Mouse (Mus musculus): Measurements from ENCODE around the gene Sdc3. TPM values are rescaled to one million over a fixed set of nuclear protein-coding genes. Genes with fewer than 3 reads are reported as not detected.
A peak's percentile ranks its signal among the peaks of the same experiment; 100 is the strongest.

Gene Sdc3
- total RNA-seq, 1 experiment from 2014 or later: 2.8 TPM

DNA sequence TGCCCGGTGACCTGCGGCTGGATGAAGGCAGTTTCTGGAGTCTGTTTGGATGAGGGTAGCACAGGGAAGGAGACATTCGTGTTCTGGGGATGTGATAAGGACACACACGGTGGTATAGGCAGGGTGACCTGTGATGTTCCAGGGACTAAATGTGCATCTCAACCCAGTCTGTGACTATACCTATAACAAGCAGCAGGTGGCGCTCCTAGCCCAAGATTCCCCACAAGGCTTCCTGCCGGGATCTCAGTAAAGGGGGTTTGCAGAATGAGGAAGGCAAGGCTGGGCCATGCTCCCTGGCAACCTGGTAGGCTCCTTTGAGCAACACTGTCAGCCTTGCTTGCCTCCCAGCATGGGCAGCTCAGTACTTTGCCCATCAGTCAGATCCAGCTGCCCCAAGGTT is 2.2 kb upstream of the Sdc3 start:
- peak; percentile 53; the same call in 1 of the 2 replicates for ATAC-seq (ENCODE audit: extremely low read depth, insufficient number of reproducible peaks, low FRiP score, poor library complexity, severe bottlenecking)

DNA sequence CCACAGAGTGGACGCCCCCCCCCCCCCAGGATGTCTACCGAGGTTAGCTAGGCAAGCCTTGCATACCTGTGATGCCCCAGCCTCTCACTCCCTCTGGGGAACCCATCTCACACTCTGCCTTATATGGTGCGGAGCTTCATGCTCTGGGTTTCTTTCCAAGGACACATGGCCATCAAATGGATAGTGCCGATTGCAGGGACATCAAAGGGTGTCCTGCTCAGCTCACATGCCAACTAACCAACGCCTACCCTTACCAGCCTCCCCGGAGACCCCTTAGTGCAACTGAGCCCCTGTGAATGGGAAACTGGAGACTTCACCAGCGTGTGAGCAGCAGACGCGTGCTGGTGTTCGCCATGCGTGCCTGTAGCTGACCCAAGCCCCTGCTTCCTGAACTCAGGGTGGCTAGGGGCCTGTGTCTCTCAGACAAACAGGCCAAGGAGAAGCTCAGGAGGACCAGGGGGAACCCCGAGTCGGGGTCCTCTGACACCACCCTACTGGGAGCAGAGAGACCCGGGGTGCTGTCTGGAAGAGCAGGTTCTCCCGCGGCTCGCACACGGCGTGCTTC is 444 bp upstream of the Sdc3 start:
- no peak for ATAC-seq (ENCODE audit: extremely low read depth, insufficient number of reproducible peaks, low FRiP score, poor library complexity, severe bottlenecking)

DNA sequence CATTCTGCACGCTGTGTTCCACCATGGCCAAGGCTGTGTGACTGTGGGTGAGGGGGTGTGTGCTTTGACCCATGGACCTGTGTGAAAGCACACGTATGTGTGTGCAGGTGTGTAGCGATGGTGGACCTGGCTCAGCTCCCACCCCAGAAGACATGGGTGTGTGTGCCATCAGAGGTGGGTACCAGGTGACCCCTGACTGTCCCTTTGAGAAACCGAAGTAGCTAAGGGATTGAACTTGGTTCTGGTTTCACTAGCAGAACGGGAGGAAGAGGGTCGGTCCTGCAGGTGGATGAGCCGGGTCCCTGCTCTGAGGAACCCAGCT is 804 bp downstream of the Sdc3 start:
- no peak for ATAC-seq (ENCODE audit: extremely low read depth, insufficient number of reproducible peaks, low FRiP score, poor library complexity, severe bottlenecking)

DNA sequence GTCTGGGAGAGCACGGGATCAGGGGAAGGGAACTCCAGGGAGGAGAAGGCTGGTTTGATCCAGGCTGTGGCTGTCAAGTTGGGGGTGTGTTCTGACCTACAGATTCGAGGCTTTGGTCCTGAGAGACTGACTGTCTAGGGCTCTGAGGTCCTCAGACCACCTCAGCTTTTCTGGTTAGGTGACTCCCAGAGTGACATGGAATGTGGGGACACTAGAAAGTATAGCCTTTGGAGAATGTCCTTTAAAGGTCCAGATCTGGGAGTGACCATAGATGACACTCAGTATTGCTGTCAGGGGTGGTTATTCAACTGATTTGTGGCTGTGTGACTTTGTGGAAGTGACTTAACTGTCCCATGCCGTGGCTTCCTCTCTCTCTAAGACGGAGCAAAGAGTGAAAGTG is 2.4 kb downstream of the Sdc3 start:
- no peak for ATAC-seq (ENCODE audit: extremely low read depth, insufficient number of reproducible peaks, low FRiP score, poor library complexity, severe bottlenecking)

DNA sequence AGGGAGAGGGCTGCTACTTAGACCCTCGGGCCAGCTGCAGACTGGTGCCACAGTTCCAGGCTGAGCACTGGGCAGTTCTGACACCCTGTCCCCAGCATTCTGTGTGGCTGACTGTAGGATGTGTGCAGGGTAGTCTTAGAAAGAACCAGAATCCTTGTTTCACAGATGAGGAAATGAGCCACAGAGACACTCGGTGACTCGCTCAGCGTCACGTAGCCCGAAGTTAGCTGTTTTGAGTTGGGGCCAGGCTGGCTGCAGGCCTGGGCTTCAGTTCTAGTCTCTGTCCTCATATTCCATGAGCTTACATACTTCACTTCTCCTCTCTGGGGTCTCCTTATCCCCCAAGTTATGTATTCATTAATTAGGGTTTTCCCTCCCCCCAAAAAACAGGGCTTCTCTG is 3.6 kb downstream of the Sdc3 start:
- ATAC-seq (ENCODE audit: extremely low read depth, insufficient number of reproducible peaks, low FRiP score, poor library complexity, severe bottlenecking): no peak

DNA sequence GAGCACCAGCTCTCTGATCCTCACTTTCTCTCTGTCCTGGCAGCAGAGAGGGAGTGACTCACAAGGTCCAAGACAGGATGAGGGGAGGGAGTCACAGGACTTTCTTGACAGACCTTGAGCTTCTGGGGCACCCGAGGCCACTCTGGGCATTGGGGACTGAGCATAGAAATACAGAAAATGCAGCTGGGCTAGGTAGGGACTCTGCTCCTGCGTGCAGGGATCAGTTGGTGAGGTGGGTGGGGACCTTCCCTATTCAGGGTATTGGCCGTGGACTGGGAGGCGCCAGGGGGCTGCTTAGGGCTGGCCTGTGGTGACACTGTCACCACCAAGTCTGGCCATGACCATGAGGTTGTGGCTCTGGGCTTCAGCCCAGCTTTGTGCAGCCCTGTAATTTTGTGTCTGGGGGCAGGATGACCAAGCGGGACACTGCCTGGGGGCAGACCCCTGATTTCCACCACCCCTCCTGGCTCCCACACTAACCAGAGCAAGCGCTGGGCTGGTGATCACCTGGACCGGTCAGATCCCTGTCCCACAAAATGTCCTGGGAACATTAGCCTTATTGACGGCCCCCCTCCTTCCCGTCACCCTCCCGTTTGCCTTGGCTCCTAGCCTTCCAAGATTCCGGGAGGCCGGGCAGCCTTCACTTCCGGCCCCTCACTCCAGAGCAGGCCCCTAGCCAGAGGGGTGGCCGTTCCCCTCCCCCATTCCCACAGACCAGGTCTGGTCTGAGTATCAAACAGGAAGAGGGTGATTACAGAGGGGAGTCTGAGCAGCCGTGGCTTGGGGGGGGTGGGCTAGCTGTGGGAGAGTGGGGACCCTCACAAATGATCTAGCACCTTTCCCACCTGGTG is 5.1 kb downstream of the Sdc3 start:
- no peak for ATAC-seq (ENCODE audit: extremely low read depth, insufficient number of reproducible peaks, low FRiP score, poor library complexity, severe bottlenecking)

DNA sequence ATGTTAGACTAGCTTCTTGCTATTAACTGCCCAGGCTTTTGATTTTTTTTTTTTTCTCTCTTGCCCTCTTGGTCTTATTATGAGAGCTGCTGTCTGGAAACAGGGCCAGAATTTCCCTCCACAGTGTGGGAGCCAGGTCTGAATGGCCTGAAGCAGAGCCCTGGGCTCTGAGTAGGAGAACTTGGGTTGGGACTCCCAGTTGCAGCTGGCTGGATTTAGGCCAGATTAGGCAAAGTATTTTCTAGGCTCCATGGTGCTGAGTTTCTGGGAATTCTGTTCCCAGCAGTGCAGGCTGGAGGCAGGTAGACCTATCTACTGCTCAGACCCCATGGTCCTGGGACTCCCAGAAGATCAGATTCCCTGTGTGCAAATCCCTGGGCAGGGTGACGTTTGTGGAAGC is 6.1 kb downstream of the Sdc3 start:
- no peak for ATAC-seq (ENCODE audit: extremely low read depth, insufficient number of reproducible peaks, low FRiP score, poor library complexity, severe bottlenecking)

DNA sequence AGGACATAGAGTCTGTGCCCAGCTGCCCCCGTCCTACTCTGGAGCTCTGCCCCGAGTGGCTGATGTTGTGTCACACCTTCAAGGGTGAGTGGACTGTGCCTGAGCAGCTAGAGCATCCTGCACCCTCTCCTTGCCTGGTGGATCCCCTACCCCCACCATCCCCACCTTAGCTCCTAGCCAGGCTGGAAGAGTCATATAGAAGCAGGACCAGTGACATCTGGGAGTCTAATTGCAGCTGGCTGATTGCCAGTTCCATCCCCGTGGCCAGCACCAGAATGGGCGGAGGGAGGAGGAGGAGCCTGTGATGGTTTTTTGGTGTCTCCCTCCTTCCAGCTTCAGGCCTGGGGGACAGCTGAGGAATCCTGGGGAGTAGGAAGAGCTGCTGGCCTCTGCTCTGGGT is 6.8 kb downstream of the Sdc3 start:
- ATAC-seq (ENCODE audit: extremely low read depth, insufficient number of reproducible peaks, low FRiP score, poor library complexity, severe bottlenecking): no peak

DNA sequence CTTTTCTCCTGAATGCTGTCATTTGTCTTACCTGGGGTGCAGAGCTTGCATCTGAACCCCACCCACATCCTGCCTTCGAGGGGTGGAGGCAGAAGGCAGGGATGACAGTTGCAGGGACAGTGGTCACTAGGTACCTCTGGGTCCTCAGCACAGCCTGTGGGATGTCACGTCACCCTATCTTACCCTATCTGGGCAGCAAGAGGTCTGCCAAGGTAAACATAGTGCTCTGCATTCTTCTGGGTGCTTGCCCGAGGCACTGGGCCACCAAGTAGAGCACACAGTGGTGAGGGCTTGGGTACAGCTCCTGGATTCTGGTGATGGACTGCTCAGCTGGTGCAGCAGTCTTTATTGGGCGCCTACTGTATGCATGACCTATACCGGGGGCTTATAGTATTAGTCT is 7.2 kb downstream of the Sdc3 start:
- no peak for ATAC-seq (ENCODE audit: extremely low read depth, insufficient number of reproducible peaks, low FRiP score, poor library complexity, severe bottlenecking)

DNA sequence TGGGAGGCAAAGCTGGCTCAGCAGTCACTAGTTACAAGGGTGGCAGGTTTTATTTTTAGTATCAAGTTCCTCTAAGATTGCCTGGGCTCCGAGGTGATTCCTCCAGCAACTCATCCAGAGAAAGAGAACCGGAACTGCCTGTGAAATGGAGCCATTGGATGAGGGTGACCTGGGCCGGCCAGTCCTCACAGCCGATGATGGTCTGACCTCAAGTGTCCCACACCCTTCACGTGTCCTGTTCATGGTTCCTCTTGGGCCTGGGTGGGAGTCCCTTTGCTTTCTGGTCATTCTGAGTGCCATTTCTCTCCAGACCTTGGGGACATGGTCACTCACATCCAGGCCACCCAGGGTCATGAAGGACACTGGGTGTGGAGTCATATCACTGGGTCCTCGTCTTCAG is 7.8 kb downstream of the Sdc3 start:
- ATAC-seq (ENCODE audit: extremely low read depth, insufficient number of reproducible peaks, low FRiP score, poor library complexity, severe bottlenecking): no peak

DNA sequence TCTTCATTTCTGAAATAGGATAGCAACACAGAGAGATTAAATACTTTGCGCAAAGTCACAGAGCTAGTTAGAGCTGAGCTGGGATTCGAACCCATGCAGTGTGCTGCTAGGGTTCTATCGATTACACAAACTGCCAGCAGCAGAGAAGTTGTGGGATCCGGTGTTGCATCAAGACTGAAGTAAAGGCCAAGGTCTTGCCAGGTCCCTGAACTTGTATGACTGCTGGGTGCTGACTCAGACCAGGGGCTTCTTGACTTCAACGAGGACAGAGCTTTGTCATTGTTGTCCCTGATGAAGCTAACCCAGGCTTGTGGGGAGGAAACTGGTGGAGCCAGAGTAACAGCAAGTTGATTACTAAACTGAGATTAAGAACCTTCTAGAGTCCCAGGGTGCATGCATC is 8.9 kb downstream of the Sdc3 start:
- no peak for ATAC-seq (ENCODE audit: extremely low read depth, insufficient number of reproducible peaks, low FRiP score, poor library complexity, severe bottlenecking)

DNA sequence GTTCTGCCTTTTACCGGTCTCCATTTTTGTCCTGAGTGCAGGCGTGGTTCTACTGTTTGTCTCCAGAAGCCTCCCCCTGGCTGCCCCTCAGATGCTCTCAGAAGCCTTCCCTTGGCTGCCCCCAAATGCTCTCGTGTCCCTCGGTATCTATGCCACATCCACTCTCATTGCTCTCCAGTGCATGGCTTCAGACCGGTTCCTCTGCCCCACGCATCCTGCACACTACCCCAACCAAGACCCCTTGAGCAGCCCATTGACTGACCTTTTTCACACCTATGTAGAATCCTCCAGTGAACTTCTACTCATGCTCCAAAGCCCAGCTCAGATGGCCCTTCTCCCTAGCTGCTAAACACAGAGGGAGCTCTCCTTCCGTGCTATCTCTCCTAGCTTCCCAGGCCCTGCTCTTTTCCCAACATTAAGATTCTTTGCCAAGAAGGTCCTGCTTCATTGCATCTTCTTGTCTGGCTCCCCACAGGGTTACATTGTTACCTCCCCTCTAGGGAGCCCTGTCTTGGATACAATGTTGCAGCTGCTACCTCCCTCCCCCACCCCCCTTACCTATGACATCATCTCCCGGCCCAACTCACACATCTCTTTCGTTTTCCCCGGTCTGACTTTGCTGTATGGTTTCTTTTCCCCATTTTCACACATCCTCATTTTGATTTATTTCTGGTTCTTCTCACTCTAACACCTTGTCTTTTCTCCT is 9.4 kb downstream of the Sdc3 start:
- ATAC-seq (ENCODE audit: extremely low read depth, insufficient number of reproducible peaks, low FRiP score, poor library complexity, severe bottlenecking): peak; percentile 47; the same call in 1 of the 2 replicates

DNA sequence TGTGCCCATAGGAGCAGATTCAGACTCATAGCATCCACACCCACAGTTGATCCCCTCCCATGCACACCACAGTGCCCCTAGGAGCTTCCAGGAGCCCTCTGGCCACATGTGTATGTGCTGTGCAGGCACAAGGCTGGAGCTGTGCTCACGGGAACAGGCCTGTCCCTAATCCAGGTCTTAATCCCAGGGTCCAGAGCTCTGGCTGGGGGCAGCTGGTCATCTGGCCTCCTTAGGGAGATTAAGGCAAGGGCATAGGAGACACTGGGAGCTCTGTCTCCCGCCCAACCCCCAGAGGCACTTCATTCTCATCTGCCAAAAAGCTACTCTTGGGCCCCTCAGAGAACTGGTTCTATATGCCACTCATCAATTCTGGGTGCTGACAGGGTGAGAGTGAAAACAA is 11.3 kb downstream of the Sdc3 start:
- ATAC-seq (ENCODE audit: extremely low read depth, insufficient number of reproducible peaks, low FRiP score, poor library complexity, severe bottlenecking): no peak

DNA sequence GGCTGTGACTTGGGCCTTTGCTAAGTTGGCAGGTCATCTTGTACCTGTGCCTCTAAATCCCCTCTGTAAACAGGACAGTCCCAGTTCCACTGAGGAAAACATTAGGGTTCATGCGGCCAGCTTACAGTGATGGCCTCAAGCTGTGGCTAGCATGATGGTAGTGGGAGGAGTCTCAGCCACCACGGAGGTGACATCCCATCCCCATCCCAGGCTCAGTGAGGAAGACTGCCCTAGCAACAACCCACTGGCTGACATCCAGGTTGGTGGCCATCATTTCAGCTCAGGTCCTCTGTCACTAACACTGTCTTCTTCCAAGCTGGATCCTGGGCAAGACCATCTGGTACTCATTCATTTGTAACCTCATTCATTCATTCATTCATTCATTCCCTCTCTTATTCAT is 12.0 kb downstream of the Sdc3 start:
- ATAC-seq (ENCODE audit: extremely low read depth, insufficient number of reproducible peaks, low FRiP score, poor library complexity, severe bottlenecking): no peak

DNA sequence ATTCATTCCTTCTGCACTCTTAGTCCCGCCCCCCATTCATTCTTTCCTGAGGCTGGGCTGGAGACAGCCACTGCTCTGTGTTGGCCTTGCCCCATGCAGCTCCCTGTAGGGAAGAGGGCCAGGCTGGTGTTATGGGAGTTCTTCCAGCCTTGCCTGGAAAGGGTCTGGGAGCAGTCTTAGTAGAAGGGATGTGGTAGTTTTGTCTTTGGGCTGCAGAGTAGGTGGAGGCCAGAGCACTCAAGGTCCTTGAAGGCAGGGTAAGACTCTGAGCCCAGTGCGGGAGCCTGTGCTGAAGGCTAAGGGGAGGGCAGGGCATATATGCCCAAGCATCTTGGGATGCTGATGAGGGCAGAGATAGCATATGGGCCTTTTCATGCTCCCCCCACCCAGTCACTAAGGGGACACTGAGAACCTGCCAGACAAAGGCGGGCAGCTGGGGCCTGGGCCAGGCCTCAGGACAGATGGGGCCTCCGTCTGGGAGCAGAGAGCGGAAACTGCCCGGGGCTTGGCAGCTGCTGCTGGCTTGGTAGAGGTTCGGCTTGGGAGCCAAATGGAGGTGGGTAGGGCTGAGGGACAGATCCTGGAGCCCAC is 12.5 kb downstream of the Sdc3 start:
- no peak for ATAC-seq (ENCODE audit: extremely low read depth, insufficient number of reproducible peaks, low FRiP score, poor library complexity, severe bottlenecking)

DNA sequence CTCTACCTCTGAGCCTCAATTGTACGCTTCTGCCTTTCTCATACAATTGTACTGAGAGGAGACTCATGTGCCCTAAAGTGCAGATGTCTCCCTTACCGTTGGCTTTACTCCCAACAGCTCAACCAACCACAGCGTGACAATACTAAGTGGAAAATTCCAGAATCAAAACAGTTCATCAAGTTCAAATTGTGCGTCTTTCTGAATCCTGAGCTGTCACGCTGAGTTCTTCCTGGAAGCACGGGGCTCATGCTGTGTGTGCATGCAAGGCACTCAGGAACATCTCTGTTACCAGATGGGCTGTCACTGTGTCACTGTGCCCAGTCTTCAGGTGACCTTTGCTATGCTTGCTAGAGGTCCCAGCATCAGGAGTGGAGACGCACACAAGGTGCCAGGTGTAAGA is 13.4 kb downstream of the Sdc3 start:
- no peak for ATAC-seq (ENCODE audit: extremely low read depth, insufficient number of reproducible peaks, low FRiP score, poor library complexity, severe bottlenecking)

DNA sequence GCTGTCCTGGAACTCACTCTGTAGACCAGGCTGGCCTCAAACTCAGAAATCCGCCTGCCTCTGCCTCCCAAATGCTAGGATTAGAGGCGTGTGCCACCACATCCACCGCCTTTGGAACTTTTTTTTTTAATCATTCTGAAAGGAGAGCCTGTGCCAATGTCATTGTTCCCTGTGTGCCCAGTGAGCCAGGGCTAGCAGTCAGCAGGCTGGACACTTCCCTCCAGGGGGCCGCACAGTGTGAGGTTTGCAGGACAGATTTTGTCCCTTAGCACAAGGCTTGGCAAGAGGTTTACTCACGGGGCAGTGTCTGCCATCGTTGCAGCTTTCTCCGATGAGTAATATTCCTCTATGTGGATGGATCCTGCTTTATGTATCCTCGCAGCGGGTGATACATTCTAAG is 14.4 kb downstream of the Sdc3 start:
- ATAC-seq (ENCODE audit: extremely low read depth, insufficient number of reproducible peaks, low FRiP score, poor library complexity, severe bottlenecking): no peak

DNA sequence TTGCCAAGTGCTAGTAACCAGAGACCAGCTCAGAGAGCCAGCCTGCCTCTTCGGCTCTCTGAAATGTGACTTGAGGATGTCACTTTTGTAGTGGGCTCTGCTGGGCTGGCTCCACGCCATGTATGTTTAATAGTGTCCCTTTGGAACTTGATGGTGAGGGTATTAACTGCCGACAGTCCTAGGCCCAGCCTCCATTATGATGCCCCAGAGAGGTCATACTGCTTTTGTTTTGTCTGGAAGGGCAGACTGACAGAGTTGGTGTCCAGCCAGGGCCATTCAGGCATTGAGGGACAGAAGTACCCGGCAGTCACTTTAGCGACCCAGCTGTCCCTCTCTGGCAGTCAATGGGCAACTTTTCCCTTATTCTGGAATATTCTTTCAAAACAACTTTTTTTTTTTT is 17.4 kb downstream of the Sdc3 start:
- ATAC-seq (ENCODE audit: extremely low read depth, insufficient number of reproducible peaks, low FRiP score, poor library complexity, severe bottlenecking): no peak

DNA sequence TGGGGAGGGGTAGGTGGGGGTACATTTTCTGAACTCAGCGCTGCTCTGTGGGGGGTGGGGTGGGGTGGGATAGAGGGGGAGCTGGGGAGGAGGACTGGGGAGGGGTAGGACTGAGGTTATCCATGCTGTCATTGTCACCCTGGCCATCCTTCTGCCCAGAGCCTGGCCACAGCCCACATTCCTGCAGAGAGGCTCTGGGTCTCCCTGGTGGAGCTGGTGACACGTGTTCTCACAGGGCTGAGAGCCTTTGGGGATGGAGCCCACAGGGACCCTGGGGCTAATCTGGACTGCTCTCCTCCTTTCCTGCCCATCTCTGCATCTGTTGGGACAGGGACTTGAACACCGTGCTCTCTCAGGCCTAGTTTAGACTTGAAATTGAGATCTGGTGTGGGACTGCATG is 18.5 kb downstream of the Sdc3 start:
- no peak for ATAC-seq (ENCODE audit: extremely low read depth, insufficient number of reproducible peaks, low FRiP score, poor library complexity, severe bottlenecking)

DNA sequence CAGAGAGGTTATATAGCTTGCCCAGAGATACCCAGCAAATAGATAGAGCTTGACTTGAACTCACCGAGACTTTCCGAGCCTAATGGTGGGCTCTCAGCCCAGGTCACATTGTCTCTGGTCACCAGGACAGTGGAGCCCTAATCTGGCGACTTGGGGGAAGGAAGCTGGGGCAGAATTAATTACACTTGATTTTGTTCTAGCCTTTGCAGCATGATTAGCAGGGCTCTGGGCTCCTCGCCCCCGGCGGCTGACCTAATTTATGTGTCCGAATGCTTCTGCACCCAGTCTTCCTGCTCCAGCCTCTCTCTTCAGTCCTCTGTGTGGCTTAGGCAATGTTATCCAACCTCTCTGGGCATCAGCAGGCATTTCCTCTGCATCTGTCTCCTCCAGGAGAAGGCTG is 19.0 kb downstream of the Sdc3 start:
- no peak for ATAC-seq (ENCODE audit: extremely low read depth, insufficient number of reproducible peaks, low FRiP score, poor library complexity, severe bottlenecking)

All from neutrophil, adult 5-6 weeks (primary cell).